Mouse (Mus musculus) hindbrain, embryonic 13.5 days (tissue): Measurements from ENCODE around the gene Map10. TPM values are rescaled to one million over a fixed set of nuclear protein-coding genes. Genes with fewer than 3 reads are reported as not detected.

Experiments used
- ATAC-seq: fragments of 200-750 bp; cut with Nextera tagmentation; 2 replicates; pipeline ENCODE4 v1.8.0; 2017; ENCODE audit warnings: moderate TSS enrichment; ENCODE audit not compliant: low FRiP score
- H3K27ac ChIP-seq: fragments of 300-500 bp; sonication (generic); 2 replicates; pipeline ENCODE4 v1.5.1; 2015; ENCODE audit warnings: inconsistent platforms, mild to moderate bottlenecking, moderate library complexity
- H3K27me3 ChIP-seq: fragments of 300-500 bp; sonication (generic); 2 replicates; pipeline ENCODE4 v1.6.1; 2015; ENCODE audit warnings: mild to moderate bottlenecking, inconsistent platforms
- H3K36me3 ChIP-seq: fragments of 300-500 bp; sonication (generic); 2 replicates; pipeline ENCODE4 v1.6.1; 2015; ENCODE audit warnings: mild to moderate bottlenecking, inconsistent platforms
- H3K4me1 ChIP-seq: fragments of 300-500 bp; sonication (generic); replicated peaks from 2 replicates; pipeline ENCODE4 v1.6.1; 2015; ENCODE audit warnings: inconsistent platforms
- H3K4me2 ChIP-seq: fragments of 300-500 bp; sonication (generic); 2 replicates; pipeline ENCODE4 v1.6.1; 2015; ENCODE audit warnings: inconsistent platforms, mild to moderate bottlenecking, moderate library complexity
- H3K4me3 ChIP-seq: fragments of 300-500 bp; sonication (generic); 2 replicates; pipeline ENCODE4 v1.5.1; 2015; ENCODE audit warnings: mild to moderate bottlenecking, inconsistent platforms
- H3K9ac ChIP-seq: fragments of 300-500 bp; sonication (generic); 2 replicates; pipeline ENCODE4 v1.6.1; 2015; ENCODE audit warnings: mild to moderate bottlenecking, inconsistent platforms
- H3K9me3 ChIP-seq: fragments of 300-500 bp; sonication (generic); 2 replicates; pipeline ENCODE4 v1.6.1; 2016; ENCODE audit warnings: inconsistent platforms
- WGBS: fragments of 180-500 bp; shearing (Covaris S2); methylation state at CpG from one replicate; pipeline ENCODE4 v1.1.7; 2015; 5-methylcytosine and 5-hydroxymethylcytosine counted together
- polyA plus RNA-seq: library from polyadenylated mRNA; unstranded; fragments of >200 nt; fragmentation: Nextera tagmentation; extraction: Ambion mirVana; gene quantifications from 2 replicates; pipeline ENCODE4 v1.2.1, GENCODE M21; 2015

Map10 gene
- polyA plus RNA-seq, 1 experiment from 2014 or later = 8.0 TPM

- H3K27ac ChIP-seq = no peak overlapping the region
- 98% methylated on average over 5 of the region's 5 CpGs for WGBS
- 0 out of 2 replicates have a peak, but pooled peaks cover 2% of the 10 kb centered on the region for H3K27me3 ChIP-seq
- H3K9me3 ChIP-seq = peaks cover 21% of the 10 kb centered on the region
- ATAC-seq = no peak
- H3K4me2 ChIP-seq = no peak overlapping the region
- peaks cover 9% of the 10 kb centered on the region for H3K4me1 ChIP-seq
- no peak overlapping the region for H3K4me3 ChIP-seq
- peaks cover 18% of the 10 kb centered on the region for H3K36me3 ChIP-seq
- H3K9ac ChIP-seq = no peak overlapping the region
These were observed 1.8 kb downstream of the Map10 start for GRCm38 (mm10) chr8:125671371-125671770.

DNA sequence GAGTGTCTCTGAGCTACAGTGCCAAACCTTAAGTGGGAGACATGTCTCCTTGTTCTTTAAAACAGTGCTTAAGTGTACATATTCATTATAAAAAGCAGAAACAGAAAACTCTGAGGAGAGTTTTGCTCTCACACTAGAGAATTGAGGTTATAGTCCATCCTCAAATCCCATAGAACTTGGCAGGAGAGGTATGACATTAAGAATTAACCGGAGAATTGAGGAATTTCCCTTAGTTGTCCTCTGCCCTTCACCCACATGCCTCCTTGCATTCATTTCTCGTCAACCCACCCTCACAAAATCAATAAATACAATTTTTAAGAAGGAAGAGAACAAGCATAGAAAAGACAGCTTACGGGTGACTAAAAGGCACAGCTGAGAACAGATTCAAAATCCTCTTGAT lies 6.2 kb downstream of the Map10 start:
- H3K4me3 ChIP-seq = no peak overlapping the region
- peaks cover 3% of the 10 kb centered on the region for H3K4me1 ChIP-seq
- no peak overlapping the region for H3K27ac ChIP-seq
- H3K36me3 ChIP-seq = peaks cover 16% of the 10 kb centered on the region
- 88% methylated on average over 3 of the region's 3 CpGs for whole genome bisulfite sequencing
- no peak for ATAC-seq
- H3K4me2 ChIP-seq = no peak overlapping the region
- no peak overlapping the region for H3K9ac ChIP-seq
- H3K9me3 ChIP-seq = peaks cover 15% of the 10 kb centered on the region
- no peaks in the 10 kb centered on the region for H3K27me3 ChIP-seq

GRCm38 (mm10) chr8:125677484-125677883 lies 7.9 kb downstream of the Map10 start:
- Histone ChIP-seq H3K27ac (no peak overlapping the region), H3K4me2 (no peak overlapping the region), H3K36me3 (no peaks in the 10 kb centered on the region), H3K27me3 (no peaks in the 10 kb centered on the region), H3K4me1 (peaks cover 9% of the 10 kb centered on the region), H3K9me3 (no peaks in the 10 kb centered on the region), H3K4me3 (no peak overlapping the region), H3K9ac (no peak overlapping the region)
- WGBS = 91% methylated on average over 6 of the region's 6 CpGs
- no peak for ATAC-seq

GRCm38 (mm10) chr8:125678854-125679648 lies 9.4 kb downstream of the Map10 start:
- no peak for ATAC-seq
- Histone ChIP-seq H3K4me2 (no peak overlapping the region), H3K4me1 (peaks cover 9% of the 10 kb centered on the region), H3K9me3 (no peaks in the 10 kb centered on the region), H3K27ac (no peak overlapping the region), H3K27me3 (no peaks in the 10 kb centered on the region), H3K4me3 (no peak overlapping the region), H3K9ac (no peak overlapping the region), H3K36me3 (no peaks in the 10 kb centered on the region)
- 66% methylated on average over 8 of the region's 8 CpGs for WGBS

DNA sequence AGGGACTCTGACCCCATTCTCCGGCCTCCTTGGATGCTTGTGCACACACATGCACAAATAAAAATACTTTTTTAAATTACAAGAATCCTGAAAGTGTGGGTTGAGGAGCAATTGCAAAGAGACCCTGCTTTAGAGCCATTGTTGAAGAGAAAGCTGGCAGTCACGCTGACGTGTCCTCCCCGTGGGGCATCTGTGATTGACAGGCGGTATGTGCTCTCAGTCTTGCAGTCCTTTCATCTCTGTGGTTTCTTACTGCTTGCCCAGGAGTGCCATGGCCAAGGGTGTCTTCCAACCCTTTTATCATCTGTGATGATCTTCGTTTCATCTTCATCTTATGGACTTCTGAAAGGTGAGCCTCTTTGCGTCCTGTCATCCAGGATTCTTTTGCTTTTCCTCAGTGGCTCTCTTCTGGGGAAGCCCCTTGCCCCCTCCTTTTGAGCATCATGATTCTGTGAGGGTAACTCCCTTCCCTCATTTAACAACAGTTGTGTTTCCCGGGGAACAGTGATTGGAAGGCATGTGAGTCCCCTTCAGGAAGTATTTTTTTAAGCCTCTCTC lies 11.3 kb downstream of the Map10 start:
- 0 out of 2 replicates have a peak overlapping the region, but pooled peaks have one; percentile 2 for H3K9ac ChIP-seq
- H3K27ac ChIP-seq = no peak overlapping the region
- H3K9me3 ChIP-seq = no peaks in the 10 kb centered on the region
- H3K4me1 ChIP-seq = peaks cover 11% of the 10 kb centered on the region
- H3K4me3 ChIP-seq = no peak overlapping the region
- no peaks in the 10 kb centered on the region for H3K36me3 ChIP-seq
- no peak overlapping the region for H3K4me2 ChIP-seq
- WGBS = 45% methylated on average over 8 of the region's 8 CpGs
- H3K27me3 ChIP-seq = no peaks in the 10 kb centered on the region
- no peak for ATAC-seq

GRCm38 (mm10) chr8:125685216-125685760 lies 15.7 kb downstream of the Map10 start:
- Histone ChIP-seq H3K4me3 (no peak overlapping the region), H3K9ac (no peak overlapping the region), H3K27me3 (no peaks in the 10 kb centered on the region), H3K36me3 (no peaks in the 10 kb centered on the region), H3K4me1 (peaks cover 11% of the 10 kb centered on the region), H3K4me2 (no peak overlapping the region), H3K27ac (no peak overlapping the region), H3K9me3 (no peaks in the 10 kb centered on the region)
- no peak for ATAC-seq
- WGBS = 73% methylated on average over 6 of the region's 6 CpGs

- H3K9me3 ChIP-seq = no peaks in the 10 kb centered on the region
- H3K36me3 ChIP-seq = no peaks in the 10 kb centered on the region
- ATAC-seq = no peak
- no peak overlapping the region for H3K9ac ChIP-seq
- no peak overlapping the region for H3K27ac ChIP-seq
- no peak overlapping the region for H3K4me2 ChIP-seq
- peaks cover 9% of the 10 kb centered on the region for H3K4me1 ChIP-seq
- H3K4me3 ChIP-seq = no peak overlapping the region
- WGBS = 76% methylated on average over 9 of the region's 9 CpGs
- H3K27me3 ChIP-seq = no peaks in the 10 kb centered on the region
These were observed 16.7 kb downstream of the Map10 start for GRCm38 (mm10) chr8:125686221-125686865.

DNA sequence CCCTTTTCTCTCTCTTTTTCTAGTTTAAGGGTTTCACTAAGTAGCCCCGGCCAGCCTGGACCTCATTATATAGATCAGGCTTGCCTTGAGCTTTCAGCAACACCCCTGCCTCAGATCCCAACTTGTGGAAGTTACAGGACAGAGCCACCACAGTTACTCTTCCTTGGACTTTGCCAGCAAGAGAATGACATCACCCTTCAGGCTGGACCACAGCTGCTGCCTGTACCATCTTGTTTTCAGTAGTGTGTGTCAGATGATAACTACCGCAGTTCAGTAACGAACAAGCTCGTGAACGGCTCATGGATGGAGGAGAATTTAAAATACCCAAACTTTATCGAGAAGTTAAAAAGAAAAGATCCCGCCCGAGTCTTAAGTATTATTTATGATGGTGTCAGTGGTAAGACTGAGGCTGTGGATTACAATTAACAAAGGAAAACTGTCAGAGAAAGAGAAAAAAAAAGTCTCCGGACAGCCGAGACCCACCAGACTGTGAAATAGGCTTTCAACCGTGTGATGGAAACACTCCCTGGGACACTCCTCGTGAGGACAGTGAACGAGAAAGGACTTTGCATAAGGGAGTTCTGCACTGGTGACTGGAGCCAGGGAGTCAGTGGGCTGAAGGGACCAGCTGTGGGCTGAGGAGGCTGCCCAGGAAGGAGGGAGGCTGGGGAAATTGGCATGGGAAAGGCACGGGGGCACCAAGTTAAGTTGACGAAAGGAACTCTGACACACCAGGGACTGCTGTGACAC lies 20.7 kb downstream of the Map10 start:
- no peaks in the 10 kb centered on the region for H3K36me3 ChIP-seq
- no peaks in the 10 kb centered on the region for H3K9me3 ChIP-seq
- H3K4me3 ChIP-seq = no peak overlapping the region
- H3K27ac ChIP-seq = no peak overlapping the region
- H3K9ac ChIP-seq = no peak overlapping the region
- H3K4me2 ChIP-seq = no peak overlapping the region
- 55% methylated on average over 15 of the region's 15 CpGs for whole genome bisulfite sequencing
- H3K4me1 ChIP-seq = peaks cover 13% of the 10 kb centered on the region
- no peaks in the 10 kb centered on the region for H3K27me3 ChIP-seq
- no peak for ATAC-seq

DNA sequence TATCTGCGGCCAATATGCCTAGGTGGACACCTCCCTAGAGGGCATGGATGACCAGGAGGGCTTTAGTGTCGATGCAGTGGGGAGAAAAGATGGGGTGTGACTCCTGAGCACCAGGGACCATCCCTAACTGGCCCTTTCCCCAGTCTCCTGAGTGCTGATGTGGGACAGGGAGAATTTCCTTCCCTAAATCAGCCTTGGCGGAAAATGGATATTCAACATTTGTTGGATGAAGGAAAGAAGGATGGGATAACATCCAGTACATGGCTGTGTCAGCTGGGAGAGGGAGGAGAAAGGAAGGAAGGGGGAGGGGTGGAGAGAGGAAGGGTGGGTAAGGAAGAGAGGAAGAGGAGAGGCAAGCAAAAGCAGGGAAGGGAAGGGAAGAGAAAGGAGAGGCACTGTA lies 21.3 kb downstream of the Map10 start:
- WGBS = 83% methylated on average over 3 of the region's 3 CpGs
- no peak overlapping the region for H3K27ac ChIP-seq
- no peak overlapping the region for H3K9ac ChIP-seq
- ATAC-seq = no peak
- H3K4me3 ChIP-seq = no peak overlapping the region
- no peaks in the 10 kb centered on the region for H3K9me3 ChIP-seq
- H3K36me3 ChIP-seq = no peaks in the 10 kb centered on the region
- peaks cover 12% of the 10 kb centered on the region for H3K4me1 ChIP-seq
- no peaks in the 10 kb centered on the region for H3K27me3 ChIP-seq
- H3K4me2 ChIP-seq = no peak overlapping the region

- no peaks in the 10 kb centered on the region for H3K36me3 ChIP-seq
- no peak overlapping the region for H3K9ac ChIP-seq
- H3K27me3 ChIP-seq = no peaks in the 10 kb centered on the region
- H3K27ac ChIP-seq = no peak overlapping the region
- H3K4me3 ChIP-seq = no peak overlapping the region
- H3K9me3 ChIP-seq = no peaks in the 10 kb centered on the region
- ATAC-seq = no peak
- WGBS = 63% methylated on average over 5 of the region's 5 CpGs
- H3K4me2 ChIP-seq = no peak overlapping the region
- H3K4me1 ChIP-seq = peaks cover 12% of the 10 kb centered on the region
These were observed 22.8 kb downstream of the Map10 start for GRCm38 (mm10) chr8:125692447-125692846.

DNA sequence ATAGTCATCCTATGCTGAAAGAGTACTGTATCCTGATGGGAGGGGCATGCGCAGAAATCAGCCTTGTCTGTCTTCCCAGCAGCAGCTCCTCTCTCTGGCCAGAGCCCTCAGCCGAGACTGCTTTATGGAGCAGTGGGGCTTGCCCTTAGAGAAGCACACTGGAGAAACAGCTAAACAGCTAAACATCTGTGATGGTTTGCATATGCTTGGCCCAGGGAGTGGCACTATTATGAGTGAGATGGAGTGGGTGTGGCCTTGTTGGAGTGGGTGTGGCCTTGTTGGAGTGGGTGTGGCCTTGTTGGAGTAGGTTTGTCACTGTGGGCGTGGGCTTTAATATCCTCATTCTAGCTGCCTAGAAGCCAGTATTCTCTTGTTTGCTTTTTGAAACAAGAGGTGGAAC lies 23.6 kb downstream of the Map10 start:
- Histone ChIP-seq H3K9ac (no peak overlapping the region), H3K27ac (no peak overlapping the region), H3K4me1 (peaks cover 12% of the 10 kb centered on the region), H3K4me2 (no peak overlapping the region), H3K27me3 (no peaks in the 10 kb centered on the region), H3K4me3 (no peak overlapping the region), H3K36me3 (no peaks in the 10 kb centered on the region), H3K9me3 (no peaks in the 10 kb centered on the region)
- WGBS = 88% methylated on average over 3 of the region's 3 CpGs
- ATAC-seq = no peak

DNA sequence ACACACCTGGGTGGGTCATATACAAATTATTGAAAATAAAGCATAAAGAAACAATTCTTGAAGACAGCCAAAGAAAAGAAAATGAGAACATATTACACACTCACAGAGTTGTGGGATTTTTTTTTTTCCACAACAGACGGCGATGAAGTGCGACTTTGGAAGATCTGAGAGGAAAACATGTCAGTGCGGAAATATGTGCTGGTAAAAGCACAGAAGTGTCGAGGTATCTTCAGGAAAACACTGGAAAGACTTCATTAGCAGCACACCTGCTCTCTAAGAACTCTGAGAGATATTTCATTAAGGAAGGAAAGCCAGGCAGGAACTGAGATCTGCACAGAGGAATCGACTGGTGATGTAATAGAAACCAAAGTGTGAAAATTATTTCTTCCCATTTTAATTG lies 26.3 kb downstream of the Map10 start:
- Histone ChIP-seq H3K36me3 (no peaks in the 10 kb centered on the region), H3K9ac (no peak overlapping the region), H3K27me3 (no peaks in the 10 kb centered on the region), H3K4me1 (peaks cover 5% of the 10 kb centered on the region; the same call in 1 of the 2 replicates), H3K4me2 (no peak overlapping the region), H3K9me3 (no peaks in the 10 kb centered on the region), H3K4me3 (no peak overlapping the region), H3K27ac (no peak overlapping the region)
- WGBS = 91% methylated on average over 6 of the region's 6 CpGs
- ATAC-seq = no peak
